Mouse (Mus musculus): Measurements from ENCODE around the gene Rdh9. TPM values are rescaled to one million over a fixed set of nuclear protein-coding genes. Genes with fewer than 3 reads are reported as not detected.
"Not testable (repeated sequence)": the region's sequence is repeated elsewhere in the genome, so short reads cannot be mapped to it uniquely, and the experiment has no call there.

The Rdh9 gene
- polyA plus RNA-seq, 1 experiment = 0.11 TPM

- no peak overlapping the region for H3K27ac ChIP-seq (ENCODE audit: control insufficient read depth, insufficient read depth, low read depth, low read length)
- no peaks in the 10 kb centered on the region for H3K4me1 ChIP-seq (ENCODE audit: control insufficient read depth, insufficient read depth, low read length)
- no peaks in the 10 kb centered on the region for H3K36me3 ChIP-seq (ENCODE audit: control insufficient read depth, insufficient read depth, low read length)
- no peaks in the 10 kb centered on the region for H3K27me3 ChIP-seq (ENCODE audit: control insufficient read depth, insufficient read depth, low read length)
- H3K4me3 ChIP-seq (ENCODE audit: control insufficient read depth, low read depth, low read length) = peak overlapping the region; percentile 29
- TF ChIP-seq POLR2A (IDR thresholded peaks at IDR 0.05; ENCODE audit: control insufficient read depth, low read depth, low read length) (no peak), CTCF (IDR thresholded peaks at IDR 0.05; ENCODE audit: control insufficient read depth, insufficient read depth, insufficient replicate concordance, low read depth, low read length) (no peak)
Measured at GRCm38 (mm10) chr10:127829121-127829520, 52.9 kb downstream of the Rdh9 start.

GRCm38 (mm10) chr10:127834186-127834585 lies 58.0 kb downstream of the Rdh9 start:
- H3K27me3 ChIP-seq (ENCODE audit: control insufficient read depth, insufficient read depth, low read length); H3K4me3 ChIP-seq (ENCODE audit: control insufficient read depth, low read depth, low read length): not testable (repeated sequence)

GRCm38 (mm10) chr10:127835292-127835691 lies 59.1 kb downstream of the Rdh9 start:
- Histone ChIP-seq H3K4me3 (ENCODE audit: control insufficient read depth, low read depth, low read length) (no peak overlapping the region), H3K27me3 (ENCODE audit: control insufficient read depth, insufficient read depth, low read length) (no peaks in the 10 kb centered on the region)
- TF ChIP-seq CTCF (IDR thresholded peaks at IDR 0.05; ENCODE audit: control insufficient read depth, insufficient read depth, insufficient replicate concordance, low read depth, low read length) (no peak), POLR2A (IDR thresholded peaks at IDR 0.05; ENCODE audit: control insufficient read depth, low read depth, low read length) (no peak)

More at GRCm38 (mm10) chr10:127834186-127834585, 58.0 kb downstream of the Rdh9 start:
- H3K27ac ChIP-seq (ENCODE audit: control insufficient read depth, insufficient read depth, low read depth, low read length); H3K4me1 ChIP-seq (ENCODE audit: control insufficient read depth, insufficient read depth, low read length); H3K36me3 ChIP-seq (ENCODE audit: control insufficient read depth, insufficient read depth, low read length): not testable (repeated sequence)

GRCm38 (mm10) chr10:127837793-127838192 lies 61.6 kb downstream of the Rdh9 start:
- H3K36me3 ChIP-seq (ENCODE audit: control insufficient read depth, insufficient read depth, low read length); H3K27me3 ChIP-seq (ENCODE audit: control insufficient read depth, insufficient read depth, low read length); H3K4me3 ChIP-seq (ENCODE audit: control insufficient read depth, low read depth, low read length); H3K4me1 ChIP-seq (ENCODE audit: control insufficient read depth, insufficient read depth, low read length); H3K27ac ChIP-seq (ENCODE audit: control insufficient read depth, insufficient read depth, low read depth, low read length): not testable (repeated sequence)

More at GRCm38 (mm10) chr10:127835292-127835691, 59.1 kb downstream of the Rdh9 start:
- H3K36me3 ChIP-seq (ENCODE audit: control insufficient read depth, insufficient read depth, low read length) = no peaks in the 10 kb centered on the region
- H3K4me1 ChIP-seq (ENCODE audit: control insufficient read depth, insufficient read depth, low read length) = no peaks in the 10 kb centered on the region
- no peak overlapping the region for H3K27ac ChIP-seq (ENCODE audit: control insufficient read depth, insufficient read depth, low read depth, low read length)

- Histone ChIP-seq H3K27me3 (ENCODE audit: control insufficient read depth, insufficient read depth, low read length) (no peaks in the 10 kb centered on the region), H3K4me1 (ENCODE audit: control insufficient read depth, insufficient read depth, low read length) (no peaks in the 10 kb centered on the region), H3K27ac (ENCODE audit: control insufficient read depth, insufficient read depth, low read depth, low read length) (no peak overlapping the region), H3K4me3 (ENCODE audit: control insufficient read depth, low read depth, low read length) (no peak overlapping the region), H3K36me3 (ENCODE audit: control insufficient read depth, insufficient read depth, low read length) (no peaks in the 10 kb centered on the region)
- no peak for TF ChIP-seq POLR2A (IDR thresholded peaks at IDR 0.05; ENCODE audit: control insufficient read depth, low read depth, low read length)
- TF ChIP-seq CTCF (IDR thresholded peaks at IDR 0.05; ENCODE audit: control insufficient read depth, insufficient read depth, insufficient replicate concordance, low read depth, low read length) = no peak
Measured at GRCm38 (mm10) chr10:127838539-127838938, 62.4 kb downstream of the Rdh9 start.

GRCm38 (mm10) chr10:127840776-127841175 lies 64.6 kb downstream of the Rdh9 start:
- no peaks in the 10 kb centered on the region for H3K27me3 ChIP-seq (ENCODE audit: control insufficient read depth, insufficient read depth, low read length)
- no peak overlapping the region for H3K27ac ChIP-seq (ENCODE audit: control insufficient read depth, insufficient read depth, low read depth, low read length)
- H3K4me1 ChIP-seq (ENCODE audit: control insufficient read depth, insufficient read depth, low read length) = no peaks in the 10 kb centered on the region
- no peaks in the 10 kb centered on the region for H3K36me3 ChIP-seq (ENCODE audit: control insufficient read depth, insufficient read depth, low read length)
- TF ChIP-seq CTCF (IDR thresholded peaks at IDR 0.05; ENCODE audit: control insufficient read depth, insufficient read depth, insufficient replicate concordance, low read depth, low read length) = no peak
- TF ChIP-seq POLR2A (IDR thresholded peaks at IDR 0.05; ENCODE audit: control insufficient read depth, low read depth, low read length) = no peak
- H3K4me3 ChIP-seq (ENCODE audit: control insufficient read depth, low read depth, low read length) = no peak overlapping the region

Other genes with a start within 250 kb of the Rdh9 start
- 0.36 and 0.51 TPM in 2 replicates for gene Nxph4, start 241.8 kb upstream of the Rdh9 start, polyA plus RNA-seq (2012; rRNA removed)
- gene Lrp1, start 155.2 kb upstream of the Rdh9 start, polyA plus RNA-seq (2012; rRNA removed) = 20.8 and 25.9 TPM in 2 replicates
- gene Stat6, start 133.4 kb upstream of the Rdh9 start, polyA plus RNA-seq (2012; rRNA removed) = 3.9 and 5.9 TPM in 2 replicates
- gene Nemp1, start 109.5 kb upstream of the Rdh9 start, polyA plus RNA-seq (2012; rRNA removed) = 46.8 and 58.1 TPM in 2 replicates
- gene Nab2, start 107.8 kb upstream of the Rdh9 start, polyA plus RNA-seq (2012; rRNA removed) = 24.6 and 26.2 TPM in 2 replicates
- 18.5 and 19.1 TPM in 2 replicates for gene Myo1a, start 71.2 kb upstream of the Rdh9 start, polyA plus RNA-seq (2012; rRNA removed)
- not detected in 2 replicates for gene Tac2, start 51.9 kb upstream of the Rdh9 start, polyA plus RNA-seq (2012; rRNA removed)
- gene Zbtb39, start 36.8 kb upstream of the Rdh9 start, polyA plus RNA-seq (2012; rRNA removed) = 3.8 and 4.4 TPM in 2 replicates
- 0.37 and 0.57 TPM in 2 replicates for gene Gpr182, start 24.7 kb upstream of the Rdh9 start, polyA plus RNA-seq (2012; rRNA removed)
- 0.07 TPM in 2 replicates for gene Rdh1, start 16.7 kb upstream of the Rdh9 start, polyA plus RNA-seq (2012; rRNA removed)
- not detected in 2 replicates for gene Rdh16f1, start 16.6 kb upstream of the Rdh9 start, polyA plus RNA-seq (2012; rRNA removed)
- gene Rdh16, start 24.8 kb downstream of the Rdh9 start, polyA plus RNA-seq (2012; rRNA removed) = 0.04 TPM in 2 replicates
- not detected in 2 replicates for gene Rdh19, start 73.5 kb downstream of the Rdh9 start, polyA plus RNA-seq (2012; rRNA removed)
- 0.23 and 0.26 TPM in 2 replicates for gene Rdh16f2, start 90.1 kb downstream of the Rdh9 start, polyA plus RNA-seq (2012; rRNA removed)
- gene Rdh7, start 112.4 kb downstream of the Rdh9 start, polyA plus RNA-seq (2012; rRNA removed) = not detected in 2 replicates
- gene Sdr9c7, start 122.1 kb downstream of the Rdh9 start, polyA plus RNA-seq (2012; rRNA removed) = 0.38 and 0.49 TPM in 2 replicates
- gene Hsd17b6, start 231.2 kb downstream of the Rdh9 start, polyA plus RNA-seq (2012; rRNA removed) = not detected in 2 replicates
- gene Prim1, start 238.8 kb downstream of the Rdh9 start, polyA plus RNA-seq (2012; rRNA removed) = 2.9 and 3.4 TPM in 2 replicates

All from testis, adult 2 months (tissue).